Comparison of ENCODE assay signal across 18 mouse cellular contexts in the genomic region with DNA sequence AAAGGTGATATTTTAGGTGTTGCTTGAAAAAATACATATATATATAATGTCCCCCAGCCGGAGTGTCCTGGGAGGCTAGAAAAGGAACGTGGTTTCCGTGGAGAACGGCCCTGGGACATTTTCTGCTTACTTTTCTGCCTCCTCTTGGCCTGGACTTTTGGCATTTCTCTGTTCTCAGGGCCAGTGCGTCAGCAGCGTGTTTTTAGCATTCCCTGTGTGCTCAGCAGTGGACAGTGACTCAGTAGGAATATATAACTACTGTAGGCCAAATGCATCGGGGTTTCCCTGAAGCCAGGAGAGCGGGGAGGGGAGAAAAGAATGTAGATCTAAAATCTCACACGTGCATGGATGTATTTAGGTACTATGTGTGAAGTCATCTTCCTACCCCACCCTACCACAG. TPM values are rescaled to one million over a fixed set of nuclear protein-coding genes. Genes with fewer than 3 reads are reported as not detected.
"Had no signal": no experiment of that assay in that cellular context is flagged by ENCODE, and none has a peak within 500 bp of the region (broad histone marks: within the 10 kb centered on the region; RNA-seq: fewer than 3 reads in every experiment).

No protein-coding gene starts in this region.

- DNase-seq: kidney, adult 9 months; kidney, postnatal 14 days; layer of hippocampus, adult 9-11 months; liver, embryonic 13.5 days; lung, adult 2 months; lung, postnatal 14 days; right cerebral cortex, postnatal 25 days; spleen, adult 18-20 months; thymus, adult 18-20 months; thymus, postnatal 14 days; thymus, postnatal 4 days had no signal

RNA-seq across cellular contexts. Expression of a gene that starts 3.8 kb away (rescaled TPM):
- total RNA-seq: megakaryocyte, adult 5-6 weeks had no signal

RNA-seq across cellular contexts. Expression of a gene that starts 35.6 kb away (rescaled TPM):
- total RNA-seq: layer of hippocampus, adult 2 months; layer of hippocampus, postnatal 25 days; left cerebral cortex, adult 2 months; left cerebral cortex, postnatal 10 days; left cerebral cortex, postnatal 36 days; liver, adult 2 months had no signal
